Mouse (Mus musculus) olfactory bulb, adult 2 months (tissue): Measurements from ENCODE around the gene Rasgef1a. TPM values are rescaled to one million over a fixed set of nuclear protein-coding genes. Genes with fewer than 3 reads are reported as not detected.

ENCODE experiments used
- H3K27ac ChIP-seq: fragments of 200-500 bp; 2 replicates; pipeline ENCODE4 v1.5.1; 2012; ENCODE audit warnings: low read depth, low read length; ENCODE audit not compliant: insufficient read depth
- H3K4me1 ChIP-seq: fragments of 200-500 bp; 2 replicates; pipeline ENCODE4 v1.6.1; 2012; ENCODE audit warnings: low read length; ENCODE audit not compliant: control insufficient read depth, insufficient read depth
- H3K4me3 ChIP-seq: fragments of 200-500 bp; 2 replicates; pipeline ENCODE4 v1.5.1; 2012; ENCODE audit warnings: mild to moderate bottlenecking, low read depth, low read length, moderate library complexity; ENCODE audit not compliant: insufficient read depth
- CTCF ChIP-seq: fragments of 200-500 bp; IDR thresholded peaks from 2 replicates; pipeline ENCODE4 v1.5.1; 2012; ENCODE audit warnings: low read depth, mild to moderate bottlenecking, low read length, moderate library complexity; ENCODE audit not compliant: insufficient read depth
- POLR2A ChIP-seq: fragments of 200-500 bp; IDR thresholded peaks from 2 replicates; pipeline ENCODE4 v1.6.1; 2012; ENCODE audit warnings: mild to moderate bottlenecking, low read depth, low read length, moderate library complexity; ENCODE audit not compliant: insufficient read depth
- WGBS: fragments of 180-500 bp; shearing (Covaris S2); methylation state at CpG from one replicate; pipeline ENCODE4 v1.1.7; 2018; 5-methylcytosine and 5-hydroxymethylcytosine counted together
- polyA plus RNA-seq: library from polyadenylated mRNA; stranded (reverse); fragments of >200 nt; gene quantifications from 2 replicates; pipeline ENCODE4 v1.2.4, GENCODE M21; 2012; ENCODE audit warnings: low replicate concordance; ENCODE audit not compliant: missing spikeins, insufficient read depth, insufficient read length

The Rasgef1a gene
- polyA plus RNA-seq, 1 experiment: not detected

- peaks cover 43% of the 10 kb centered on the region for H3K4me1 ChIP-seq
- WGBS: under 1% methylated on average over 12 of the region's 12 CpGs
- no peak for TF ChIP-seq POLR2A
- no peak for TF ChIP-seq CTCF
- H3K27ac ChIP-seq: peak overlapping the region; percentile 92
- peak overlapping the region; percentile 59 for H3K4me3 ChIP-seq
Measured at GRCm38 (mm10) chr6:118065837-118066198, 54.6 kb downstream of the Rasgef1a start.

DNA sequence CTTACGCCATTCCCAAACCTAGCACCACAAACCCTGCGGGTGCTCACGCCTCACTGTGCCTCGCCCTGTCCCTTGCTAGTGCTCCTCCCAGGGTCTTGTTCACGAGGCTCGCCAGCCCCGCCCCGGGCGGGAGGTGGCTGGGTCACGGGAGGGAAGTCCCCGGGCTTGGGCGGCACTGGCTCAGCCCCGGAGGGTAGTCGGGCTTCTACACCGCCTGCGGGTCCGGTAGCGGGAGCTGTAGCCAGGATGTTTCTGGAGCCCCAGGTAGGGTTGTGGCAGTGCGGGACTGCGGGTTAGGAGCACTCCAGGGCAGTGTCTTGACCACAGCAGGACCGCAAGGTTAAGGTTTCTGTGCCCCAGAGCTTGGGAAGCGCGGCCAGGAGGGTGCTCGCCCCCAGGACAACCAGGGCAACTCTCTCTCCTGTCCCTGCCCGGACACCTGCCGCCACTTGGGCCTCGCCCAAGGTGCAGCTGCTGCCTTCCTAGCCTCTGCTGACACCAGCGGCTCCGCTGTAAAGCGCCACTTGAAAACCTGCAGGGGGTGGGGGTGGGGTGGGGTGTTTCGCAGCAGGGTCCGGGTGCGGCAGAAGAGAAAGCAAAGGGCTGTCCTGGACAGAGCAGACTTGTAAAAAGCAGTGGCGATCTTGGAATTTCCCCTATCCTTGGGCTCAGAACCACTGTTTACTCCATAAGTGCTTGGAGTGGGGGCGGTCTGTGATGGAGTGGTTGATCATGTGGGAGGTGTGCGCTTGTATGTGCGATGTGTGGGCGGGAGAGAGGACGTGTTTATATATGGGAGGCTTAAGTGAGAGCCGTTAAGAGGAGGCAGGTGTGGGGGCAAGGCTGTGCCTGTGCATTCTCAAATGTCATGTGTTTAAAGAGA, 55.2 kb downstream of the Rasgef1a start:
- peak overlapping the region; percentile 59 for H3K4me3 ChIP-seq
- TF ChIP-seq POLR2A (no peak), CTCF (no peak)
- WGBS: 2% methylated on average over 40 of the region's 40 CpGs
- peaks cover 49% of the 10 kb centered on the region for H3K4me1 ChIP-seq
- H3K27ac ChIP-seq: peak overlapping the region; percentile 92

DNA sequence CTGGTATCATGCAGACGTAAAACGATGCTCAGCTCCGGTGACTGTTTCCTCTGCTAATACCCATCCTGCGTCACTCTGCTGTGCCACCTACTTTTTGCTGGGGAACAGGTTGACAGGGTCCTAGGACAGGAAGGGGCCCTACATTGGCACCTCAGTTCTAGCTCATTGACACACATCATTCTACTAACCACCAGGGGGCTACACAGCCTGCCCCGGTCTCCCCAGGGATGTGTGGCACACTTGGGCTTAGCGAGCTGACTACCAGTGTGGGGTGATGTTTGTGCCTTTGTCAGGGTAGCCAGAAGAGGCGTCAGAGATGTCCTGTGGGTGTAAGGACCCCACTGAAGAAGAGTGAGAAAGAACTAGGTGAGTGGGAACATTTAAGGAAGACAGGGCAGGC, 56.5 kb downstream of the Rasgef1a start:
- Histone ChIP-seq H3K4me1 (peaks cover 56% of the 10 kb centered on the region), H3K27ac (peak overlapping the region; percentile 89), H3K4me3 (peak overlapping the region; percentile 3; the same call in 1 of the 2 replicates)
- TF ChIP-seq POLR2A: no peak
- no peak for TF ChIP-seq CTCF
- WGBS: 36% methylated on average over 7 of the region's 7 CpGs

- no peak overlapping the region for H3K4me3 ChIP-seq
- no peak for TF ChIP-seq CTCF
- no peak for TF ChIP-seq POLR2A
- H3K4me1 ChIP-seq: peaks cover 68% of the 10 kb centered on the region
- WGBS: 48% methylated on average over 5 of the region's 5 CpGs
- peak overlapping the region; percentile 81 for H3K27ac ChIP-seq
Measured at GRCm38 (mm10) chr6:118070321-118071012, 59.2 kb downstream of the Rasgef1a start.

DNA sequence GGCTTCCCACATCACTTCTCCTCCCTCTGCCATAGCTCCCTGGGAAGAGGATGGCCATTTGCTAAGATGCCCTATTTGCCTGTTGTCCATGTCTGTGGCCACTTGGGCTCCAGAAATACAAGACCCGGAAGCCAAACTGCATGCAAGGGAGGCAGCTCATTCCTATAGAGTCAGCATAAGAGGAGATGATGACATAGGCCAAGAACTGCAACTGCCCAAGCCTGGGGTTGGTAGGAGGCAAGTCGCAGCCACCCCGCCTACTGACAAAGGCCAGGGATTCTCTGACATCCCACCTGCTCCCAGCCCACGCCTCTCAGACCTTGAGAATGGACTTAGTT, 59.7 kb downstream of the Rasgef1a start:
- WGBS: 84% methylated on average over 4 of the region's 4 CpGs
- TF ChIP-seq POLR2A (no peak), CTCF (no peak)
- peak overlapping the region; percentile 81 for H3K27ac ChIP-seq
- no peak overlapping the region for H3K4me3 ChIP-seq
- peaks cover 68% of the 10 kb centered on the region for H3K4me1 ChIP-seq

DNA sequence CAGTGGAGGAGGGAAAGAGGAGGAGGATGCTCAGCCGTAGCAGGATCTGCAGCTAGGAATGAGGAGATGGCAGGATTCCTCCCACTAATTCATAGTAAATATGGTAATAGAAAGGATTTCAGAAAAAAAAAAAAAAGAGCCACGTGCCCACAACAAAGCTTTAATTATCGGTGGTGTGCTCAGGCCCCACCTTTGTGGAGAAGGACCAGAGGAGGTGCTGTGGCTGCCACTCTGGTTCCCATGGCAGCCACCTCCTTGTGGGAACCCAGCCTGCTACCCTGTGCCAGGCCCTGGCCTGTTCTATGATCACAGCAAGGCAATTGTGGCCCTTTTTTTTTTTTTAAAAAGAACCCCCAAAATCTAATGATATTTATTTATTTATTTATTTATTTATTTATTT, 60.2 kb downstream of the Rasgef1a start:
- peak overlapping the region; percentile 81; the same call in 1 of the 2 replicates for H3K27ac ChIP-seq
- H3K4me3 ChIP-seq: no peak overlapping the region
- peaks cover 68% of the 10 kb centered on the region for H3K4me1 ChIP-seq
- WGBS: 32% methylated on average over 3 of the region's 3 CpGs
- TF ChIP-seq POLR2A (no peak), CTCF (no peak)

DNA sequence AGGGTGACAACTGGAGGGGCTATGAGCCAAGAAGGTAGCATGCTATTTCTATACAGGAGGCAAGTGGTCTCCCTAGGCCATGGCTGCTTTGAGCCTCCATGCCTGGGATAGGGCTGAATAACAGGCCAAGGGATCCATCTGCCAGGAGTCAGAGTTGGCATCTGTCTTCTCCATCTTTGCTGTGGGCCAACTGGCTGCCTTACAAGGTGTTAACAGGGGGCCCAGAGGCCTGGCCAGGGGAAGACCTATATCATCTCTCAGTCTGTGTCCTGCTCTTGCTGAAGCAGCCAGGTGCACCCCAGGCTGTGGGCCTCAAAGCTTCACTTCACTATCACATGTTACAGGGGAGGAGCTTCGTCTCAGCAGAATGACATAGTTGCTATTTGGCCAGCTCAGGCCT, 60.9 kb downstream of the Rasgef1a start:
- Histone ChIP-seq H3K27ac (peak overlapping the region; percentile 5; the same call in 1 of the 2 replicates), H3K4me3 (no peak overlapping the region), H3K4me1 (peaks cover 74% of the 10 kb centered on the region)
- TF ChIP-seq POLR2A: no peak
- TF ChIP-seq CTCF: no peak
- WGBS: 97% methylated on average over 1 of the region's 1 CpGs

DNA sequence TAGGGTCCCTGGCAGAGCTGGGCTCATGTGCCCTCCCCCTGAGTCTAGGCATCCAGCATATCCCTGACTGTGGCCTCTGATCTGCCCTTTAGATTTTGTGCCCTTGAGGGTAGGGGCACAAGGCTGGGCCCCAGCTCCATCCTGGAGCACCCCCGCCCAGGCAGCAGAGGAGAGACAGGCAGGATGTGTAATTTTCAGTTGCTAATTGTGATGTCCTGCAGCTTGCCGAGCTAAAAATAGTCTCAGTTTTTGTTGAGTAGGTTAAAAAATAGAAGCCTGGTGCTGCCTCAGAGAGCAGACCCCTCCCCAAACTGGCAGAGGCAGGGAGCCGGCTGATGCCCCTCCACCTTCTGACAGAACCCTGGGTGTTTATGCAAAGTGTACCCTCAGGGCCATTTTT, 62.9 kb downstream of the Rasgef1a start:
- Histone ChIP-seq H3K4me1 (peaks cover 83% of the 10 kb centered on the region), H3K27ac (peak overlapping the region; percentile 97), H3K4me3 (no peak overlapping the region)
- WGBS: 6% methylated on average over 3 of the region's 3 CpGs
- TF ChIP-seq POLR2A (no peak), CTCF (no peak)

DNA sequence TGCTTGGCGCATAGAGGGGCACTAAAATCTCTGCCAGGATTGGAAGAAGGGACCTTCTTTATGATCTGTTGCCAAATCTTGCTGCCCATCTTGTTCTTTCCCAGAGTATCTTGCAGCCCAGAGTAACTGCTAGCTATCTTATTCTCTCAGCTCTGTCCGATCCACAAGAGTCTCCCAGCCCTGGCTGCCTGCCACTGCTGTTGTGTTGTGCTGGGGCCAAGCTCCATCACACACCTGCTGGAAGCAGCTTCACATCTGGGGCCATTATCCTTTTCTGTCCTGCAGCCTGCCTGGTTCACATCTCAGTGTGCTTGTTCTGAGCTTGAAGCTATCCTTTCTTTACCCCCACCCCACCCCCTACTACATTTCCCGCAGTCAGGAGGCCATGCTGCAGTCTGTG, 65.0 kb downstream of the Rasgef1a start:
- Histone ChIP-seq H3K4me1 (peaks cover 85% of the 10 kb centered on the region), H3K27ac (peak overlapping the region; percentile 97), H3K4me3 (no peak overlapping the region)
- no peak for TF ChIP-seq CTCF
- TF ChIP-seq POLR2A: no peak
- 32% methylated on average over 3 of the region's 3 CpGs for WGBS
